Mouse (Mus musculus) spleen, adult 12 weeks (tissue): Measurements from ENCODE around the gene Tvp23a.

Experiments used
- DNase-seq: peaks from one replicate; pipeline ENCODE4 v3.0.0; 2022; ENCODE audit warnings: low spot score

The Tvp23a gene

DNA sequence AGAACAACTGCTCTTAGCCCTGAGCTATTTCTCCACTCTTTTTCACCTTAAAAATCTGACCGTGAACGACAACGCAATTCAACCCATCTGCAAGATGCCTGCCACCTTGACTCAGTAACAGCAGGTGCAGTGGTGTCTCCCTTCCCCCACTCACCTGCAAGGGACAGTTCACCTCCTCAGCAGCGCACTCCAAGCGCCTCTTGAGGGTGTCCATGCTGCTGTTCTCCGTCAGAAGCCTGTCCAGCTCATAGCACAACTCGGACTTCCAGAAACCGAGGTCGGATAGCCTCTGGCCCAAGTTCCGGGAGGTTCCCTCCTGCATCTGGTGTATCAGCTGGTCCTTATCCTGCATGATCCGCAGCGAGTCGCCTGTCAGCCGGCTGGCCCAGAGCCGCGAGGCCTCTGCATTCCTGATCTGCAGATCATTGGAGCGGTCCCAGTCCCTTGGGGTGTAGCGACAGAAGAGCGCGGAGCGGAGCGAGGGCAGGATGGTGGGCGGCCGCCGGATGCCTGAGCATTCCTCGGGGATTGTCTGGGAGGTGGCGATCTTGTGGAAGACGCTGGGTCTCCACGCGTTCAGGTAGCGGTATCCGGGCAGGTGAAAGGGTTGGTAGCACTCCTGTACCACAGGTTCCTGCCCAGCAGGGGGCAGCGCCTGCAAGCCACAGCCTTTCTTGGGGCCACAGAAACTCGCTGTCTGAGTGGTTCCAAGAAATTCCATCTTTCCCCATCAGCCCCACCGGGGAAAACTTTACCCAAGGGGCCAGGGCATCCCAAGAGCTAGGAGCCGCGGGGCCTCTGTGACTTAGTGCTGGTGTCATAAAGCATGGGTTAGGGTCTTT is 52.2 kb downstream of the Tvp23a start, which contains the start of gene Tekt5:
Gene Tekt5 (minus strand): TSS at position 792 of the 842 bp plus-strand sequence.
- DNase-seq: no peak

DNA sequence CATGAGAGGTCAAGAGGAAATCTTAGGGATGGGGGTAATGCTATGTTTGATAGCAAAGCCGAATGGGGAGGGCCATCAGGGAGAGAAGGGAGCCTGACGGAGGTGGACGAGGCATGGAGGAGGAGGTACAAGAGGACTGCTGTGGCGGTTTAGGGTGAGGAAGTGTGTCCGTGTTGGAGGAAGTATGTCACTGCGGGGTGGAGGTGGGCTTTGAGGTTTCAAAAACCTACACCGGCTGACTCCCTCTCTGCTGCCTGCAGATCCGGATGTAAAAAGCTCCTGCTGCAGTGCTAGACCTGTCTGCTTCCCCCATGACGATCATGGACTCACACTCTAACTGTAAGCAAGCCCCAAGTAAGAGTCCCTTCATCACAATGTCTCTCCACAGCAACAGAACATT is 54.6 kb downstream of the Tvp23a start:
- no peak for DNase-seq

DNA sequence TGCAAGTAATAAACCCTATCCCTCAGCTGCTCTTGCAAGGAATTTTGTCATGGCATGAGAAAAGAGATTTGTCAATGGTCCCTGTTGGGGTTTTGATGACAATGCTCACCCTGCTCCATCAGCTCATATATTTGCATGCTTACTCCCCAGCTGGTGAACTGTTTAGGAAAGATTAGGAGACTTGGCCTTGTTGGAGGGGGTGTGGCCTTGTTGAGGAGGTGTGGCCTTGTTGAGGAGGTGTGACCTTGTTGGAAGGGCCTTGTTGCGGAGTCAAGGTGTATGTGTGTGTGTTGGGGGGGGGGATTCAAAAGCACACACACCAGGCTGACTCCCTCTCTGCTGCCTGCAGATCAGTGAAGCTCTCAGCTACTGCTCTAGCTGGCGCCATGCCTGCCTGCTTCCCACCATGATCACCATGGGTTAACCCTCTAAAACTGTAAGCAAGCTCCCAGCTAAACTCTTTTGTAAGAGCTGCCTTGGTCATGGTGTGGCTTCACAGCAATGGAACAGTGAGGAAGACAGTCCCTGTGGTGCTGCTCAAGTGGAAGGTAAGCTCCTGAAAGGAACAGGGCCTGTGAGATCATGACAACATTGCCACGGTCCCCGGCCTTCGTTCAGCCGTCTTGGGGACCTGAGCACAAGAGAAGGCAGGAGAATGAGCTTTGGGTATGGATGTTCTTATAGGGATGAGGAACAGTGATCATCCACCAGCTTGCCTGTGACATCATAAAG is 58.4 kb downstream of the Tvp23a start:
- DNase-seq: no peak

DNA sequence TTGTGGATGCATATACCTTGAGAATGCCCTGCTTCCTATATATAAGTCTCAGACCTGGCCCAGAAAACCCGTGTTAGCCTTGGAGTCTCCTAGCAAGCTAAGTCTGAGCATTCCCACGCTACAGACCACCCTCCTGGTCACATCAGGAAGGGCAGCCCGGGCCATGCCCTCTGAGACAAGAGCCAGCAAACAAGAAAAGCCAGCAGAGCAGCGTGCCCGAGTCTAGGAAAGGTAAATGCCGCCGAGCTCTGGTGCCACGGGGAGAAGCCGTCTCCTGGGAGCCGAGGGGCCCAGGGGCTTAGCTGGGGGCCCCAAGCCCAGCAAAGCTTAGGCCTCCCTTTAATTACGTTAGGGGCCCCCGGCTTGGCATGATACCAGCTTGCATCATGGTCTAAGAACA is 61.9 kb downstream of the Tvp23a start:
- DNase-seq: no peak

DNA sequence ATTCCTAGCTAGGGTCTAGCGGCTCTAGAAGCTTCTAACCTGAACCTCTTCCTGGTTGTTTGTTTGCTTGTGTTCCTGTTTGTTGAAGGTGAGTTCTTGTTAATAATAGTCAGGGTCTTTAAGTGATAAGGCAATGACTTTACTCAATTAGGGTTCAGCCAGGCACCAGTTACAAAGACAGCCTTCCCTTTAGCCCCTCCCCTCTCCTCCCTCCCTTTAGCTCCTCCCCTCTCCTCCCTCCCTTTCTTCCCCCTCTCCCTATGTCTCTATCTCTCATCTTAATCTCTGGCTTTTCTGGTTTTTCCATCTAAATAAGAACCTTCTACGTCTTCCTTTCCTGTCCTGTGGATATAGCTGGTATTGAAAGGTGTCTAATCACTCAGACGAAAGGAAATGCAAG is 62.6 kb downstream of the Tvp23a start:
- no peak for DNase-seq

DNA sequence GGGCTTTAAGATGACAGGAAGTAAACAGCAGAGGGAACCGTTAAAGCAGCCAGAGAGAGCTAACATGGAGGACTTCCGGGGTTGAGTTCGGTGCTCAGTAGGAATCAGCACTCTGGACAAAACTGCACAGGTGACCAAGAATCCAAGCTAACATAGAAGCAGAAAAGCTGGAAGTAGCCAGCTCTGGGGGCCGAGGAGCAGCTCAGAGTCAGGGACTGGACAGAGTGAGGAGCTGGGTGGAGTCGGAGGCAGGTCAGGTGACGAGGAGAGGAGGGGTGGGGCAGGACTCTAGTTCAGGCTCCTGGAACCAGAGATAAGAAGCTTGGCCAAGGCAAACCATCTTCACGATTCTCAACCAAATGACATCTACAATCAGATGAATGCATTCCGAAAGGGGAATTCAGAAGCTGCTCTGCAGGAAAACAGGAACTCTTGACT is 63.1 kb downstream of the Tvp23a start:
- DNase-seq: peak; percentile 36

DNA sequence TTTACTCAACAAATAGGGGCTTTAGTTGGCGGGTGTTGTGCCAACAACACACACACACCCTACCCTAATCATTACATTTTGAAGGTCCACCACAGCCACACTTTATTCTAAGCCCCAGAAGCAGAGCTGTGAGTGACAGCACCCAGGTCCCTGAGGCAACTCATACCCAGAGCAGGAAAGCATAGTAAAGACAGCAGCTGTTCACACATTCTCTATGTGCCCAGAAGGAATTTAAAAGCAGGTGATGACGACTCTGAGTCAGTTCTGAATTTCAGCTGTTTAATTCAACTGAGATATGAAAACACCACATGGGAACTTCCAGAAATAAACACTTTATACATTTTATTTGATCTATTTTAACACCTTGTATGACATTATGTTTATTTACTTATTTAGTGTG is 67.6 kb downstream of the Tvp23a start:
- DNase-seq: no peak

DNA sequence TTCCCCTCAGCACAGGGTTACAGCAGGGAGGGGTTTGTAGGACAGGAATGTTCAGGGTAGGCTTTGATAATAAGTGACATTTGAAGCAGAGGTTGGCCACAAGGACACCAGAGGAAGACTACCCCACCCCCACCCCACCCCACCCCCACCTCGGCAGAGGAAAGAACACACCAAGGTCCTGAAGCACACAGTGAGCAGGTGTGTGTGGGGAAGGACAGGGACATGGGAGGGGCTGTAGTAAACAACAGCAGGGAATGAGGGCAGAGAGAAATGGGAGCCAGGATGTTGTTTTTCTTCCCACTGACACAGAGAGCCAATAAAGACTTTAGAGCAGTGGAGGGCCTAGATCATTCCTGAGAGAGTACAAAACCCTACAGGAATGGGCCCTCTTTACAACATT is 69.9 kb downstream of the Tvp23a start:
- no peak for DNase-seq

DNA sequence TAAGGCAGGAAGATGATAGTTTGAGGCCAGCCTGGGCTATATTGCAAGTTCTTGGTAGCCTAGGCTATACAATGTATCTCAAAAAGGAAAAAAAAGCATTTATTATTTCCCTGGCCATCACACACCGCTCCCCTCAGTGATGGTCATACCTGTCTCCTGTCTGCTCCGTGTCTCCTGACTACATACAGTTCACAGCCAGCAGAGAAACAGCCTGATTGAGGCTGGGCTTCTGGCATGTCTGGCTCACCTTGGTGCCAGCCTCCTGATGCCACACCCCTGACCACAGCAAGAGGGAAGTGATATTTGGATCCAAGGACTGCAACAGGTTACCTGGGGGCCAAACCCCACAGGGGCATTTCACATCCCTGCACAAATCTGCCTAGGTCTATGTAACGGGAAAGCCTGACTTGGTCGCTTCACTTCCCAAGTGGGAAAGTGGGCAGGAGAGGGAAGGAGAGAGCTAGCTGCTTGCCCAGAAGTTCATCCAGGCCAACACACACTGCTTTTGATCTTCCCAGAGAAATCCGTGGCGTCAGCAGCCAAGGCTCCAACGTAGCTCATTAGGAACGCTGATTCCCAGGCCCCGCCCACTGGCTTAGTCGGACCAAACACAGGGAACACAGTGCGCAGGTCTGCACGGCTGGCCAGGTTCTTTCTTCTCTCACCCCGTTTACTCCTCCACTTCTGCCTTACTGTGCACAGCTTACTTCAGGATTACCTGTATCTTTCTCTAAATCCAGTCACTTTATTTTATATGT is 72.7 kb downstream of the Tvp23a start:
- no peak for DNase-seq

DNA sequence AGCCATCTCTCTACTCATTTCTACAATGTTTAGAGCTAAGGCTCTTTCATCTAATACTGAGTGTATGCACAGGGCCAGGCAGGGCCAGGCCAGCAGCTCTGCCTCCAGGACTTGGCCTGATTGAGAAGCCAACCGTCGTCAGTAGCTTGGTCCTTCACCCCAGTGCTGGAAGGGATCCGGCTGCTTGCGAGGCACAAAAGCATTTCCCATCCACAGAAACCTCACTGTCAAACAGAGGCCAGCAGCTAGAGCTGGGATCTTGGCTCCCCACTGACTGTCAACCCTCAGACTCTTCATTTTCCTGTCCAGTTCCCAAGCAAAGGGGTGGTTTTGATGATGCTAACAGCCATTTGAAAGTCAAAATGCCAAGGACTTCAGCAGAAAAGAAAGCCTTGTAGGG is 74.8 kb downstream of the Tvp23a start:
- no peak for DNase-seq
